Mouse (Mus musculus): ENCODE results near the gene 1700007K13Rik.

Gene 1700007K13Rik

GRCm38 (mm10) chr2:28416511-28416910 is 49.6 kb downstream of the 1700007K13Rik start:
- DNase-seq (ENCODE audit: extremely low read depth, insufficient read length, low spot score), result no peak

GRCm38 (mm10) chr2:28415387-28416024 is 50.6 kb downstream of the 1700007K13Rik start:
- no peak for DNase-seq (ENCODE audit: extremely low read depth, insufficient read length, low spot score)

GRCm38 (mm10) chr2:28414757-28415137 is 51.4 kb downstream of the 1700007K13Rik start:
- DNase-seq (ENCODE audit: extremely low read depth, insufficient read length, low spot score), result no peak

- no peak for DNase-seq (ENCODE audit: extremely low read depth, insufficient read length, low spot score)
These were observed 51.9 kb downstream of the 1700007K13Rik start for GRCm38 (mm10) chr2:28414116-28414756.

- no peak for DNase-seq (ENCODE audit: extremely low read depth, insufficient read length, low spot score)
These were observed 53.2 kb downstream of the 1700007K13Rik start for GRCm38 (mm10) chr2:28412936-28413335.

Measured in 3134 (cell line).